Mouse (Mus musculus) liver, embryonic 16.5 days (tissue): Measurements from ENCODE around the gene Hinfp. TPM values are rescaled to one million over a fixed set of nuclear protein-coding genes. Genes with fewer than 3 reads are reported as not detected.

Experiments
- ATAC-seq: fragments of 200-750 bp; cut with Nextera tagmentation; 2 replicates; pipeline ENCODE4 v1.8.0; 2017; ENCODE audit warnings: low read depth, mild to moderate bottlenecking, moderate number of reproducible peaks, moderate library complexity
- H3K27ac ChIP-seq: fragments of 300-500 bp; sonication (generic); 2 replicates; pipeline ENCODE4 v1.5.1; 2014; ENCODE audit warnings: mild to moderate bottlenecking, low read length
- H3K27me3 ChIP-seq: fragments of 300-500 bp; sonication (generic); 2 replicates; pipeline ENCODE4 v1.6.1; 2014; ENCODE audit warnings: low read depth, low read length, mixed read lengths; ENCODE audit not compliant: control insufficient read depth, insufficient read depth
- H3K36me3 ChIP-seq: fragments of 300-500 bp; sonication (generic); 2 replicates; pipeline ENCODE4 v1.6.1; 2014; ENCODE audit warnings: mild to moderate bottlenecking; ENCODE audit not compliant: control insufficient read depth, insufficient read depth
- H3K4me1 ChIP-seq: fragments of 300-500 bp; sonication (generic); 2 replicates; pipeline ENCODE4 v1.6.1; 2014; ENCODE audit warnings: low read depth, low read length, mixed read lengths; ENCODE audit not compliant: control insufficient read depth
- H3K4me2 ChIP-seq: fragments of 300-500 bp; sonication (generic); 2 replicates; pipeline ENCODE4 v1.6.1; 2014; ENCODE audit warnings: low read depth, low read length, mixed read lengths
- H3K4me3 ChIP-seq: fragments of 300-500 bp; sonication (generic); 2 replicates; pipeline ENCODE4 v1.5.1; 2014; ENCODE audit warnings: low read depth, mild to moderate bottlenecking, low read length
- H3K9ac ChIP-seq: fragments of 300-500 bp; sonication (generic); 2 replicates; pipeline ENCODE4 v1.6.1; 2014; ENCODE audit warnings: low read depth, low read length
- H3K9me3 ChIP-seq: fragments of 300-500 bp; sonication (generic); replicated peaks from 2 replicates; pipeline ENCODE4 v1.6.1; 2016; ENCODE audit warnings: low read length; ENCODE audit not compliant: control insufficient read depth
- WGBS: fragments of 180-500 bp; shearing (Covaris S2); extraction: QIAGEN DNeasy Blood & Tissue Kit; methylation state at CpG from one replicate; pipeline ENCODE4 v1.1.7; 2014; ENCODE audit not compliant: insufficient replicate concordance; 5-methylcytosine and 5-hydroxymethylcytosine counted together
- polyA plus RNA-seq: library from polyadenylated mRNA; unstranded; fragments of >200 nt; fragmentation: Nextera tagmentation; extraction: Ambion mirVana; gene quantifications from 2 replicates; pipeline ENCODE4 v1.2.1, GENCODE M21; 2015

The Hinfp gene
- 10.1 and 12.6 TPM in 2 replicates for polyA plus RNA-seq

GRCm38 (mm10) chr9:44305466-44306079, at the start of gene Hinfp:
Gene Hinfp (minus strand): TSS chr9:44305671.
- Histone ChIP-seq H3K36me3 (peaks cover 14% of the 10 kb centered on the region), H3K9me3 (no peaks in the 10 kb centered on the region), H3K4me3 (peak within 1 kb of the TSS; percentile 86), H3K27ac (peak within 1 kb of the TSS; percentile 85), H3K9ac (peak within 1 kb of the TSS; percentile 97), H3K4me2 (peak within 1 kb of the TSS; percentile 81), H3K27me3 (no peaks in the 10 kb centered on the region), H3K4me1 (peaks cover 23% of the 10 kb centered on the region)
- ATAC-seq = peak; percentile 96
- under 1% methylated on average over 54 of the region's 54 CpGs for WGBS

DNA sequence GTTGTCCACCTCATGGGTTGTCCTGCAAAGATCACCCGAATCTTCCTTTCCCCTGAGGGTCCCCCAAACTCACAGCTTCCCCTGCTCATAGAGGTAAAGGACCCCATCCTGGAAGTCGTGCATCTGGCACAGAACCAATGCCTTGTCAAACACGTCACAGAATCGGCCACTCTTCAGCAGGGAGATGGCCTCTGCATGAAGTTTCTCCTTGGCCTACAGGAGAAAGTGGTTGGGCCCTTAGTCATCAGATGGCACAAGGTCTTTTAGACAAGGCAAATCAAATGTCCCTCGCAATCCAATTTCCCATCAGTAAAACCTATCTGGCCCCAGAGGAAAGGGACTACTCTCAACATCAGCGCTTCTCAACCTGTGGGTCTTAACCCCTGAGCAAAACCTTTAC, 47.7 kb upstream of the Hinfp start:
- Histone ChIP-seq H3K27me3 (no peaks in the 10 kb centered on the region), H3K36me3 (peaks cover 78% of the 10 kb centered on the region), H3K4me2 (no peak overlapping the region), H3K9me3 (no peaks in the 10 kb centered on the region), H3K9ac (no peak overlapping the region), H3K4me1 (peaks cover 4% of the 10 kb centered on the region), H3K4me3 (no peak overlapping the region), H3K27ac (no peak overlapping the region)
- WGBS = 84% methylated on average over 6 of the region's 6 CpGs
- ATAC-seq = no peak

GRCm38 (mm10) chr9:44352337-44352736, 46.9 kb upstream of the Hinfp start:
- peaks cover 83% of the 10 kb centered on the region for H3K36me3 ChIP-seq
- H3K27me3 ChIP-seq = no peaks in the 10 kb centered on the region
- H3K9me3 ChIP-seq = no peaks in the 10 kb centered on the region
- H3K27ac ChIP-seq = no peak overlapping the region
- 78% methylated on average over 10 of the region's 10 CpGs for WGBS
- no peak overlapping the region for H3K9ac ChIP-seq
- H3K4me3 ChIP-seq = no peak overlapping the region
- H3K4me1 ChIP-seq = peaks cover 4% of the 10 kb centered on the region
- ATAC-seq = no peak
- no peak overlapping the region for H3K4me2 ChIP-seq

GRCm38 (mm10) chr9:44351396-44351795, 45.9 kb upstream of the Hinfp start:
- 86% methylated on average over 4 of the region's 4 CpGs for WGBS

GRCm38 (mm10) chr9:44348546-44348945, 43.1 kb upstream of the Hinfp start:
- WGBS = 92% methylated on average over 4 of the region's 4 CpGs
- no peak overlapping the region for H3K4me2 ChIP-seq
- no peaks in the 10 kb centered on the region for H3K9me3 ChIP-seq
- H3K9ac ChIP-seq = no peak overlapping the region
- H3K36me3 ChIP-seq = peaks cover 50% of the 10 kb centered on the region
- H3K4me1 ChIP-seq = peaks cover 13% of the 10 kb centered on the region
- no peak overlapping the region for H3K4me3 ChIP-seq
- H3K27me3 ChIP-seq = no peaks in the 10 kb centered on the region
- no peak overlapping the region for H3K27ac ChIP-seq
- no peak for ATAC-seq

More at GRCm38 (mm10) chr9:44351396-44351795, 45.9 kb upstream of the Hinfp start:
- Histone ChIP-seq H3K27me3 (no peaks in the 10 kb centered on the region), H3K9ac (no peak overlapping the region), H3K4me3 (no peak overlapping the region), H3K4me2 (no peak overlapping the region), H3K4me1 (peaks cover 4% of the 10 kb centered on the region), H3K9me3 (no peaks in the 10 kb centered on the region), H3K27ac (no peak overlapping the region), H3K36me3 (peaks cover 78% of the 10 kb centered on the region)
- no peak for ATAC-seq

- H3K27ac ChIP-seq = no peak overlapping the region; the same call in 1 of the 2 replicates
- no peak overlapping the region for H3K9ac ChIP-seq
- no peak overlapping the region for H3K4me2 ChIP-seq
- no peaks in the 10 kb centered on the region for H3K9me3 ChIP-seq
- no peaks in the 10 kb centered on the region for H3K27me3 ChIP-seq
- no peak overlapping the region for H3K4me3 ChIP-seq
- peaks cover 42% of the 10 kb centered on the region for H3K36me3 ChIP-seq
- ATAC-seq = no peak
- peaks cover 17% of the 10 kb centered on the region for H3K4me1 ChIP-seq
- 76% methylated on average over 4 of the region's 4 CpGs for WGBS
These were observed 42.1 kb upstream of the Hinfp start for GRCm38 (mm10) chr9:44347621-44348020.

- no peak for ATAC-seq
- H3K27me3 ChIP-seq = no peaks in the 10 kb centered on the region
- no peak overlapping the region for H3K4me2 ChIP-seq
- no peak overlapping the region for H3K27ac ChIP-seq
- no peaks in the 10 kb centered on the region for H3K9me3 ChIP-seq
- no peak overlapping the region for H3K4me3 ChIP-seq
- 82% methylated on average over 9 of the region's 9 CpGs for WGBS
- peaks cover 38% of the 10 kb centered on the region for H3K36me3 ChIP-seq
- H3K4me1 ChIP-seq = peaks cover 18% of the 10 kb centered on the region
- no peak overlapping the region for H3K9ac ChIP-seq
These were observed 41.7 kb upstream of the Hinfp start for GRCm38 (mm10) chr9:44347166-44347565.

- peaks cover 42% of the 10 kb centered on the region for H3K36me3 ChIP-seq
- no peak overlapping the region for H3K4me3 ChIP-seq
- 69% methylated on average over 6 of the region's 6 CpGs for WGBS
- H3K27ac ChIP-seq = peak overlapping the region; percentile 99; the same call in 1 of the 2 replicates
- no peaks in the 10 kb centered on the region for H3K27me3 ChIP-seq
- H3K4me2 ChIP-seq = no peak overlapping the region
- no peak for ATAC-seq
- no peaks in the 10 kb centered on the region for H3K9me3 ChIP-seq
- H3K9ac ChIP-seq = no peak overlapping the region
- peaks cover 20% of the 10 kb centered on the region for H3K4me1 ChIP-seq
These were observed 40.3 kb upstream of the Hinfp start for GRCm38 (mm10) chr9:44345570-44346433.
